Mouse (Mus musculus): ENCODE measurements around the gene Nfia.

Nfia gene

DNA sequence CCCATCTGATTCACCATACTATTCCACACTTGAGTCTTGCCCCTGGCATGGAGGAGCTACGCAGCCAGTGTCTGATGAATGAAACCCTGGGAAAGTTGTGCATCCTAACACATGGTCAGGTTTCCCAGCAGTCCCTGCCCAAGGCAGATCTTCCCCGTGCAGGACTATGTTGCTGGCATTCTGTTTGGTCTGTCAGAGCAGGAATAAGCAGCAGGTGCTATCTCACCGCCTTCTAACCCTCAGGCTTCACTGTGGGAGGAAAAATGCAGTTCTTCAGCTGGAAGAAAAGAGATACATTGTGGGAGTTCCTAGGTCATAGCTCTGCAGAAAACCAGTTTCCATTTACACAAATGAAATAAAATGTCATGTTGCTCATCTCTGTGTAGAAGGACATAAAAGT is 247.3 kb downstream of the Nfia start:
- no peak for DNase-seq

DNA sequence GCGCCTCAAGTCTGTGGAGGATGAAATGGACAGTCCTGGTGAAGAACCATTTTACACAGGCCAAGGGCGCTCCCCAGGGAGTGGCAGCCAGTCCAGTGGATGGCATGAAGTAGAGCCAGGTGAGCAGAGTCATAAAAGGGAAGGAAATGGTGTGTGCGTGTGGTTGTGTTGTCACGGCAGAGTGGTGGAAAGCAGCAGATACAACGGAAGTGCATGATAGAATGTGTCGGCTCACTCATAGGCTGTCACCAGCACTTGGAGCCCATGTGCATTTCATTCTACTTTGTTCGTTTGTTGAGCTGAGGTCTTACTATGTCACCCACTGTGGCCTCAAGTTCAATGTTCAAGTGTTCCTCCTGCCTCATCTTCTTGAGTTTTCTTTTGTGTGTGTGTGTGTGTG is 248.3 kb downstream of the Nfia start:
- DNase-seq: no peak

DNA sequence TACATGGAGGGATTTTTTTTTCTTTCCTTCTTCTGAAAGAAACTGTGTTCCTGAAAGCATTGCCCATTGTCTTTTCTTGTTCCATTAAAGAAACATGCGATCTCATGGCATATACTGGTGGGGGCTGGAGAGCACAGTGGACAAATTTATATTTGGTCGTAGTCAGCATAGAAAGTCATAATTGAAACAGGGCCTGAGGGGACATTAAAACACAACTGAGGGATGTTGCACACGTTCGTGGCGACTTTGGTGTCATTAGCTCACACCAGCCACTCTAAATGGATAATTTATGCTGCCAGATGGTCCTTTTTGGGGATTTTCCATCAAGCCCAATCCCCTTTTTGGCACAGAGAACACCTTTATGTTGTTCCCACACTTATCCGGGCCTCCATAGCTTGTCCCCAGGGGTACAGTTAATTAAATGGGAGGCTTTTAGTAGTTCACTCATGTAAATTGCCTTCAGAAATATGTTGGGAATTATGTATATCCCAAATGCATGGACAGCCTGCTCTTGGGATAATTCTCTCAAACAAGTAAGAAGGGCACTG is 250.8 kb downstream of the Nfia start:
- no peak for DNase-seq

DNA sequence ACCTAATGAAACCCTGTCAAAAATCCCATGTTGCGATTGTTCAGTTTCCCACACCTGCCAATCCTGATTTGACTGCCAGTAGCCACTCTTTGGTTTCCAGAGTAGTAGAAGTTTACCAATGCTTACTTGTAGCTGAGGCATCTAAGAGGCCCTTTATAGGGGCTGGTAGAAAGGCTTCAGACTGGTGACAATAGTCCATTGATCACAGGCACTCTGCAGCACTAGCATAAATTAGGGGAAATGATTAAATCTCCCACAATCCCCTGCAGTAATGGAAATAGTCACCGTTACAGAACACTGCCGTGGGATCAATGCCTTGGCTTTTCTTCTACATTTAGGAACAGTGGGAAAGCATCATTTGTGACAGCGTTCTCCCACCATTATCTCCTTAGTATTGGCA is 254.9 kb downstream of the Nfia start:
- DNase-seq: no peak

DNA sequence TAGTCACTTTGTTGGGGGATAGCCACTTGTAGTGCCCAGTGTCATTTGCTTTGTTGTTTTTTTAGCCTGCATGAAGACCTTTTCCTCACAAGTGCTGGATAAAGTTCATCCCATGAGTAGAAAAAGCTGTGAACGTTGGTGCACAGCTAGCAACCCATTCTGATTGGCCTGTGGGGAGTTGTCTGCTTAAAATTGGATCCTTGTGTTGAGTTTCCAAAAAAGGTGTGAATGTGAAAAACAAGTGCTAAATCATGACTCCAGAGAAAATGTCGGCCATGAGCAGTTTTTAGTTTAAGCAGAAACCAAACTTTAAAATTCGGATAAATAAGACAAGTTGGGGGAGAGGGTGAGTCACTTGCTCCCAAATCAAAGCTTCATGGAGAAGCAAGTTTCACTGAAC is 259.3 kb downstream of the Nfia start:
- DNase-seq: no peak

DNA sequence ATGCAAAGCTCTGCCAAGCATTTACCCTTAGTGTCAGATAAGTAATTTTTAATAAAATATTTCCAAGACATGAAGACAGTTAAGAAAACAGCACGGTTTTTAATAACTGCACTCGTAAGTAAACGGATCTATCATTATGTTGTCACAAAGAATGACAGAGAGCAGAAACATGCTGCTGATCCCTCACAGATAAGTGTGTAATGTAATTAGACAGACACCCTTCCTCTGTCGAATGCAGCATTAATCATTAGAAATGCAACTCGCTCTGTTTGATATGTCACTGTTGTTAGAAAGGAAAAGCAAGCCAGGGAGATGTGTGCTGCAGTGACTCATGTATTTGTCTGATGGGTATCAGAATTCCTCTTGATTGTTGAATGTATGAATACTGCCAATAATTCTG is 259.8 kb downstream of the Nfia start:
- no peak for DNase-seq

DNA sequence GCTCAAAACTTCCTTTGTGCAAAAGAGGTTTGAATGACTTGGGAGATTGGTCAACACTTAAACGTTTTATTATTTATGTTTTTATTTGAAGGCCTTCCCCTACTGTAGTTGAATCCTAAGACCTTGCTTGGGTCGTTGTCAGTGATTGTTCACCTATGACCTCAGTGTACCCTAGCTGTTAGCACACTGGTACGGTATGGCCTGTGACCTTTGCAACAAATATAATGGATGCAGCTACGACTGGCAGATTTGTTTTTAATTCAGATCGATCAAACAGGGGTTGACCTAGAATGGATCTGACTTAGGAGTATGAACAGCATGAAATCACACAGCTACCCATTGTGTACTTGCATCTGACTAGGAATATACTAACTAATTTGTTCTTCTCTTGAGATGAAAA is 266.6 kb downstream of the Nfia start:
- no peak for DNase-seq

DNA sequence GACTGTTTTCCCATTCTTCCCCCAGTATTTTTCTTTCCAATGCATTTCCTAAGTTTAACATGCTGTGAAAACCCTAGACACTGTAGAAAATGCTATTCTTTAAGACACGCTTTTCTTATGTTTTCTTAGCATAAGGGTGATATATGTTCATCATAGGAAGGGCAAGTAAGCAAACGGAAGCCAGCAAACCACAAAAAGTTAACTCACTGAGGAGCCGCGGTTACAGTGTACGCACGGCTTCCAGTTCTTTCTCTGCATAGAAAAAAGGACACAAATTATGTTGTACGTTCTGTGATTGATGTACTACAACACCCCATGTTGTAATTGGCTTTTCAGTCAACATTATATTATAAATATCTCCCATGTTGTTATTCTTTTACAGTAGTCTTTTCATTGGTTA is 267.6 kb downstream of the Nfia start:
- no peak for DNase-seq

DNA sequence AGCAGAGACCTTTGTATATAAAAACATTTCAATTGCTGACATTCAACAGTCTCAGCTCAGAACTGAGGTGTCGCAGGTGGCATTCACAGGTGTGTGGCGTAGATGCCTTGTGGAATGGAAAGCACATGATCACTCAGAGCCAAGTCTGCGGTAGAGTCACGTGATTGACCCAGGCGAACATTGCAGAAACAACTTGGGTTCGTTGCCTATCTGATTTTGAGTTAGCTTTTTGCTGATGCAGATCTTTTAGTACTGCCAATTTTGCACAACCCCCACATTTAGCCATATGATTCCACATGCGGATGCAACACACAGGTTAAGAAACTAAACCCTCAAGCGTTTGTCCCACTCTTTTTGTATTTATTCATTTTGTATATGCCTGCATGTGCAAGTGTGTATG is 272.1 kb downstream of the Nfia start:
- no peak for DNase-seq

DNA sequence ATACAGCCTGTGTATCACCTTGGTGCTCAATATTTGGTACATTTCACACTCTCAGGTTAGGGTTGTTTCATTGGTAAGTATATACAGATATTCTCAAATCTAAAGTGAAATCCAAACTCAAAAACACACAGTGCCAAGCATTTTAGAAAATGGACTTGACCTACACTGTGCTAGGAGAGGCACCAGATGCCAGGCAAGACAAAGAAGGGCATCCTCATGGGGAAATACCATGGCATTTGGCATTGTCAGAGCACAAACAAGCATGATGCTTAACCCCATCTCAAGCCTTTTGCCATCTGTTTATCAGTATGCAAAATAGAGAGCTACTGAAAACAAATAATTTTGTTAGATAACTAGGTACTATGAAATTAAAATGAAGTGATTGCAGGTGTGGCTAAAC is 274.8 kb downstream of the Nfia start:
- DNase-seq: no peak

DNA sequence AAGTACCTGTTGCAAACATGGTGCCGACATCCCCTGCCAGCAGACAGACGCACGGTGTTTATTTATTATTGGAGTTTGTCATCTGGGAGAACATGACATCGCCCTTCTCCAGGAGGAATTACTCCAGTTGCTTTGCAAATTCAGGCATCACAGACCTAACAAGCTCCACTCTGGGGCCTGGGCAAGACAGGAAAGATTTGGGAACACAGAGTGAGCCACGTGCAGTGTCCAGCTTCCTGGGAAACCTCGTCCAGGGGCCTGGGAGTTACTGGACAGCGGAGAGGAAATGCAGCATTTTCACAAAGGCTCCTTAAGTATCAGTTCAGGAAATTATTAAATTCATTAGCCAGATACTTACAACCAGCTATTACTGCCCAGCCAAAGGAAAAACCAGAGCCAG is 277.1 kb downstream of the Nfia start:
- DNase-seq: peak; percentile 34

DNA sequence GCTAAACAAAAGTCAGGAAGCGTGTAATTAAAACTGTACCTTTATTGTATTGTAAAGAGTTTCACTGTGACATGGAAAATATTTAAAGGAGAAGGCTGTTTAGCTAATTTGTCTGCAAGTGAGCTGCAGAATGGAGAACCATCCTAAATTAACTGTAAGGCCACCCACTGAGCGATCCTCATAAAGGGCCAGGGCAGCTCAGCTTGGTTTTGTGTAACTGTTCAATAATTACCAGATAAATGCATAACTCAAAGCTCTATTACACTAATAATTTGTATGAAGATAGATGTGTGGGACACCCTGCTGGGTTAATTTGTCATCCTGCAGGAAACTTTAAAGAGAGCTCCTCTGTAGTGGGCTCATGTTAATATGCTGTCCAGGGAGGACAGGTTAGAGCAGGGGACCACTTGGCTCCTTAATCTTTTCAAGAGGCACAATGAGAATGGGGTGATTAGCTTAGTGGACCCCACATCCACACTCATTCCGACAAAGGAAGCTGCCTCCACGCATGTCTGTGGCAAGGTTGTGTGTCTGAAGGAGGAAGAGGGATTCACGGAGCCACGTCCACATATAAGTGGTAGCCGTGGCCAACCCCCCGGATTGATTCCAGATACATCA is 277.6 kb downstream of the Nfia start:
- DNase-seq: no peak

DNA sequence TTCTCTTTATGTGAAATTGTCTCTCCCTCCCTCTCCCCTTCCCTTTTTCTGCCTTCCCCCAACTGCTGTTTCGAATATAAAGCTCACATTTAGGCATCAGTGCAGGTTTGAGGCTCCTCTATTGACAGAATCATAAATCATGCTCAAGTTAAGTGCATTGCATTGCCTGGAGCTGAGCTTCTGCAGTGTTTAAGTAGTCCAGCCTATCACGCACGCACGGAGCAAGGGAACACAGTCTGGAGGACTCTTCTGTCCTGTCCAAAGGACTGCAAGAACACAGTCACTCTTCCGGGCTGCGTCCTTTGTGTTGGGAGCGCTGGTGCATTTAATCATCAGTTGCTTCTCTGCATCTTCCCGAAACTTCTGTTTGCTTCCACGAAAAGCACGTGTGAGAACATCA is 278.2 kb downstream of the Nfia start:
- DNase-seq: peak; percentile 50

DNA sequence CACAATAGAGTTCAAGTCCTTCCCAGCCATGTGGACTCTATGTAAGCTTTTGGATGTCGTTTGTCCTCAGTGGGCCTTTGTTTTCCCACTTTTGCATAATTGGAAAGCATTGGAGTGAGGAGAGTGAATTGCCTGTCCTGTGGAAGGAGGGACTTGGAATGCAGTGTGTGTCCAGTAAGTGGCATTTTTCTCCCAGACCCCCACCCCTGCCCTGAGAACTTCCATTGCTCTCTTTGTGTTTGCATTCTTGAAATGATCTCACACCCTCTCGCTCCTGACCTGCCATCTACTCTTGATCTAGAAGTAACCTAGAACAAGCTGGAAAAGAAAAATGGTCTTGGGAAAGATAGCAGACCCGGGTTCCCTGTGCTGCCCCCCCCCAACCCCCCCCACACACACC is 278.8 kb downstream of the Nfia start:
- no peak for DNase-seq

DNA sequence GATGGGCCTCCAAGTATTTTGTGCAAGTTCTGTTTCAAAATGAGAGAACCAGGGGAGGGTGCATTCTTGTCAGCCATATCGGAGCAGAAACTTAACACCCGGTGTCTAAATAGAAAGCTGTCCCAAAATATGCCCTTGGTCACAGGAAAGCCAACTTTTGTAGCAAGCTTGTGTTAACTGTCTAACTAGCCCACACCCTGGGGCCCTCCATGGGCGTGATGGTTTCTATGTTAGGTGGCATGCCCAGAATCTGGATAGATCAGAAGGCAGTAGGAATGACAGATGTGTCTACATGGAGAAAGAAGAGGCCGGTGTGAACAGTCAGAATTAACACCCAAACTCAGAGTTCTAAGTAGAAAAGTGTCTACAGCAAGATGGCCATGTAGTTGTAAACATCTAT is 282.5 kb downstream of the Nfia start:
- no peak for DNase-seq

DNA sequence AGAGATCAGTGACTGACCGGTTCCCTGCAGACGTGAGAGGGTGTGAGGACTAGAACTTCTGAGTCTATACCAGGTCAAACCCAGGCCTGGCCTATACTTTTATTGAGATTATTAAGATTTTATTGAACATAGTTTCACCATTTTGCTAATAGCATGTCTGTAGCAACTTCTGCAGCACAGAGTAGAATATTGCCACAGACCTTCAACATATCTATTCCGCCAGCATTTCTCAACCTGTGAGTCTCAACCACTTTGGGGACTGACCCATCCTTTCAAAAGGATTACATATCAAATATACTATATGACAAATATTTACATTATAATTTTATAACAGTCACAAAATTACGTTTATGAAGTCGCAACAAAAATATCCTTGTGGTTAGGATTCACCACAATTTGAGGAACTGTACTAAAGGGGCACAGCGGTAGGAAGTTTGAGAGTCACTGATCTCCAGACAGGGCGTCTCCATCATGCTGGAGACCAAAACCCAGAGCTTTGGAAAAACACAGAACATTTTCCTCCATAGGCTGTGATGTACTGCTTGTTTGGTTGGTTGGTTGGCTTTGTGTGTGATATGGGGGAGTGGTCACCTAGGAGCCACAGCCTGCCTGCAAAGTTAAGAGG is 284.0 kb downstream of the Nfia start:
- DNase-seq: no peak

DNA sequence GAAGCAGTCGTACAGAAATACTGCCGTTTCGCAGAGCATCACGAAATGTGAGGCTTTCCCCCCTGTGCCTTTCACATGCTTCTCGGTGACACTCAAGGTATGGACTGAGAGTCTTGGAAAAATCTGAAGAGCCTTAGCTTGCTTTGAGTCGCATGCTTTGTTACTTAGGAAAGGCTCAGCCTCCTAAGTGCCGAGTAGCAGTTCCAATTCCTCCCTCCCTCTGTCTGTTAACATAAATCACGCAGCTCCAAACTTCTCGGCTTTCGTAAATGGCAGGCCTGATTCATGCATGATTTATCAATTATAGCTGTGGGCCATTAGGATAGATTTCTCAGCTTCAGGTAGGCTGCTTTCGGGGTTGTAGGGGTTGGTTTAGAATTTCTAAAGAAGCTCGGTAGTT is 284.7 kb downstream of the Nfia start:
- DNase-seq: no peak

DNA sequence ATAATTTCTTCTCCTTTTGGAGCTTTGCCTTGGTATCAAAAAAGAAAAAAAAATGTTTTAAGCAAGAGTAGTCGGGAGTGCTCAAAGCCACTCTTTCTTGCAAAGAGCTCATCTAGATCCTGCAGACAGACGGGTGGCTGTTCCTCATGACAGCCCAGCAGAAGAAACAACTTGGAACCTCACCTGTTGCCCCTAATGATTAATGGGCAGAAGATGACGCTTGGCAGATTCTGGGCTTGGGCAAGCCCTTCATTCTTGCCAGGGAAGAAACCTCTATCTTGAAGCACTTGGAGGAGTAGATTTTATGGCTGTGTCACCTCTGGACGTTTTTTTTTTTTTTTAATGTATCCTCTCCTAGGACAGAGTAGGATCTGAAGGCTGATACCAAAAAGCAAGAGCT is 285.2 kb downstream of the Nfia start:
- DNase-seq: no peak

DNA sequence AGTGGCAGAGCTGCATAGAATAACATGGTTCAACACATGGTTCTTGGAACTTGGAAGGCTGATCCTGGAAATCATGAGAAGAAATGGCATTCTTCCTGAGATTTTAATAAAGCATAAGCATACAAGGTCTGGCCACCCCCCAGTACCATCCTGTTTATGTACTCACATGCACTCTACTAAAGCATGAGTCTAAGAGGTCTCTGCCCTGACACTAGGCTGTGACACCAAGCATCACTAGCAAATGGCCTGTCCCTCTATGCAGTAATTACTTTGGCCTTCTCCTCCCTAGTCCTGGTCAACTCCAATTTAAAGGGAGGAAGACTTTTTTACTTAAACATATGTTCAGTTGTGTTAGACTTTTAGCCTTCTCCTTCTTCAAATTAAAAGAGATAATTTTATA is 285.6 kb downstream of the Nfia start:
- DNase-seq: no peak

DNA sequence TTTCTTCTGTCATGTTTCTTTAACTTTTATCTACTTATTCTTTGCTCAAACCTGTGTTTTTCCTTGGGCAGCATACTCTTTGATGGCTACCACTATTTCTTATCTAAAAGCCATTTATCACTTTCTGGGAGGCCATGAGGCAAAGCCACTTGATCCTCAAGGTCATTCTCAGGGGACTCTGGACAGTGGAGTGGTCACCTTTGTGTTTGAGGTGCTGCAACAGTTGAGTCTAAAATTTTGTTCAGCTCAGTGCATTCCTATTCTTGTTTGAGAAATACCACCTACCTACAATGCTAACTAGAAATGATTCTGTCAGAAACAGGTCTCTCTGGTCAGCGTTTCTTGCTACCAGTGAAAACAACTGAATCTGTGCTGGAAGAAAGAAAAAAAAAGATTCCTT is 288.1 kb downstream of the Nfia start:
- DNase-seq: no peak

DNA sequence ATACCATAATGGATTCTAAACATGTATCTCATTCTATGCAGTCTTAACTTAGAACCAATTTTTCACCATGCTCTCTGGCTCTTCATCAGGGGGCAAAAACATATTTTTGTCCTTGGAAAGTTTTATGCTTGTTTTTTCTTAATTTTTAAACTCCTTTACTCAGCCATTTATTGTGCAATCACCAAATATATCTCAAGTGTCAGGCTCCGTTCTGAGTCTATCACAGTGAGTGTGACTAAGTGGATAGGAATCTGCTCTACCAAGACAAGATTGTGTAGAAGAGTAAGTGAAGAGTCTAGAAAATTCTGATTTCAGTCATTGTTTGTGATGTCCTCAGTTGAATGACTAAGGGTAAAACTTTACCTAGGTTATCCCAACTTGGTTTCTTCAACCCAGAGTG is 288.6 kb downstream of the Nfia start:
- DNase-seq: no peak

DNA sequence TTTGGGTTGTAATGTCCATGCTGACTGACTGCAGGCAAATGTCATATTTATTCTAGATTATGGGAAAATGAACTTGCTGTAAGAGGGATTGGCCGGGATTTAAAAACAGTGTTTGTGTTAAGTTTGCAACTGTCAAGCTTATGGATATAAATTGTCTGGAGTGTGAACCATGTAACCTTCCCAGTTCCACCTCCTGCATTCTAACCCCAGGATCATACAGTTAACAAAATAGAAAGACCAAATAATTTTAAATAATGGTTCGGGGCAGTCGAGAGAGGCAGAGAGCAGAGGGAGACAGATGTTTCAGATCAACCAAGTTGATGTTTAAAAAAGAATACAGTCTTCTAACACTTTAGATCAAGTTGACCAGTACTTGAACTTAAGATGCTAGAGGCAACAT is 290.7 kb downstream of the Nfia start:
- no peak for DNase-seq

DNA sequence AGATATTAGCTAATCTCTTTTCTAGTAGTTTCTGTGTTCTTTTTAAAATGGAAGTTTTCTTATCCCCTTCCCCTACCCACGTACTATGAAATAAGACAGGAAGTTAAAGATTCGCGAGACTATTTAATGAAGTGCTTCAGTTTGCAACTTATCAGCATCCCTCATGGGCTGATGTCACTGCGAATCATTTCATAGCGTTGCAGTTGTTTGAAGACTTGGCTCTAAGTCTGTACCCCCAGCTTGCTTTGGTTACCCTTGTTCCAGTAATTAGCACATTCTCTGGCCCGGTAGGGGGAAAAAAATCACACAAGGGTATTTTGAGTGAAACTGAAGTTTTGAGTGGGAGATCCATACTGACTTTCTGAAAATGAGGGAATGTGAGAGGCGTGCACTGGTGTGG is 303.6 kb downstream of the Nfia start:
- DNase-seq: no peak

DNA sequence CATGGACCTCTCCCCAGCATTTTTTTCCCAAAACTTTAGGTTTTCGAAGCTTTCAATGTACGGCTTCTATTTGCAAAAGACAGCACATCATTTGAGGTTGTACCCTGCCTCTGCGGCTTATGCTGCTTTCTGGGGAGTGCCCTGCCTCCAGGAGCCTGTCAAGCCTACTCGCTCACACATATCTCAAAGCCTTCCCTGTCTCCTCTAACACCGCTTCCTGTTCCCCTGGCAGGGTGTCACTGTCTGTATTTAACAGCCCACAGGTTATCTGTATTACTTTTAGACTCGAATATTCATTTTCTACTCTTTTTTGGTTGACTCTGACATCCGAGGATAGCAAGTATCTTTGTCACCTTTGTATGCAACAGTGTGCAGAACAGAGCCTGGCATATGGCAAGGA is 304.1 kb downstream of the Nfia start:
- no peak for DNase-seq

DNA sequence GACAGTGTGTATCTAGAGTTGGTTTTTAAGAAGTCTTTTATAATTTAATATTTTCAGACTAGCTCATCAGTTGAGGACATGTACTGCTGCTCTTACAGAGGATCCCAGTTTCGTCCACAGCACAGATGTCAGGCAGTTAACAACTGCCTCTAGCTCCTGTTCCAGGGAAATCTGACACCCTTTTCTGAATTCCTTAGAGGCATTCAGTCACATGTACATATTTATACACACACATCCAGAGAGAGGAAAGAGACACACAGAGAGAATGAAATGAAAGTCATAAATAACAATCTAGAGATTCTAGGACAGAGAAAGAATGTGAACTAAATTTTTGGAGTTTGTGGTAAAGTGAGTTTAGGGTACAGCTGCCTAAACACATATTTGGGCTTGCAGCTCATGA is 308.1 kb downstream of the Nfia start:
- DNase-seq: no peak

All from embryo, embryonic 11 days (tissue).